Mouse (Mus musculus) Patski (cell line): ENCODE results near the gene Rnf114. TPM values are rescaled to one million over a fixed set of nuclear protein-coding genes. Genes with fewer than 3 reads are reported as not detected.
A peak's percentile ranks its signal among the peaks of the same experiment; 100 is the strongest.

Source experiments
- ATAC-seq: fragments of 100-300 bp; one replicate; pipeline ENCODE4 v1.8.0; 2021
- CTCF ChIA-PET: fragments of 350-600 bp; sonication (Branson Sonifier 250); formaldehyde crosslinking; loops from one replicate; lab custom pipeline; 2022; ENCODE audit warnings: inconsistent platforms; lab: Charles Lee
- POLR2A ChIA-PET: fragments of 350-600 bp; sonication (Branson Sonifier 250); formaldehyde crosslinking; loops from one replicate; lab custom pipeline; 2022; ENCODE audit warnings: antibody characterized with exemption, inconsistent platforms; lab: Charles Lee
- DNase-seq: peaks from one replicate; pipeline ENCODE4 v3.0.0-alpha.2; 2011; ENCODE audit warnings: low read depth, low spot score
- H3K27me3 ChIP-seq: fragments of 371-371 bp; one replicate; pipeline ENCODE4 v1.5.1; 2021
- CTCF ChIP-seq: fragments of 100-300 bp; IDR thresholded peaks from one replicate; pipeline ENCODE4 v1.5.1; 2021
- in situ Hi-C: fragments of 300-500 bp; cut with MboI; formaldehyde crosslinking; loops from 3 replicates; pipeline ENCODE4 v1.11.1; 2018; ENCODE audit warnings: low pct_unique_long_range_greater_than_20kb, mixed read lengths
- polyA plus RNA-seq: library from polyadenylated mRNA; unstranded; gene quantifications from one replicate; pipeline ENCODE4 v1.2.3, GENCODE M21; 2021

Rnf114 gene
- polyA plus RNA-seq, 1 experiment from 2014 or later, result 69.4 TPM

- DNase-seq (no peak), ATAC-seq (no peak)
- POLR2A ChIA-PET, result no interaction called here
These were observed 36.0 kb upstream of the Rnf114 start for GRCm38 (mm10) chr2:167456361-167457020.

GRCm38 (mm10) chr2:167457213-167457612 lies 35.2 kb upstream of the Rnf114 start:
- ChIA-PET POLR2A (no interaction called here), CTCF (interaction anchor here (1.4 kb wide), 1 partner anchor 8 kb away, joined by 4 read pairs; no protein-coding TSS in a partner anchor)
- no peak for TF ChIP-seq CTCF
- ATAC-seq (no peak), DNase-seq (no peak)
- in situ Hi-C loops, result no loop called here
- no peaks in the 10 kb centered on the region for H3K27me3 ChIP-seq

More at GRCm38 (mm10) chr2:167456361-167457020, 36.0 kb upstream of the Rnf114 start:
- TF ChIP-seq CTCF, result no peak
- in situ Hi-C loops, result no loop called here
- CTCF ChIA-PET, result interaction anchor here (1.0 to 1.4 kb wide), 2 partner anchors 9 to 12 kb away, joined by 3 to 4 read pairs; no protein-coding TSS in a partner anchor
- H3K27me3 ChIP-seq, result no peaks in the 10 kb centered on the region

GRCm38 (mm10) chr2:167458548-167458947 lies 33.9 kb upstream of the Rnf114 start:
- DNase-seq (no peak), ATAC-seq (no peak)
- TF ChIP-seq CTCF, result no peak
- ChIA-PET CTCF (no interaction called here), POLR2A (interaction anchor here (0.8 kb wide), 1 partner anchor 12 kb away, joined by 4 read pairs; no protein-coding TSS in a partner anchor)
- H3K27me3 ChIP-seq, result no peaks in the 10 kb centered on the region
- in situ Hi-C loops, result no loop called here

- CTCF ChIA-PET, result no interaction called here
- in situ Hi-C loops, result no loop called here
These were observed 33.2 kb upstream of the Rnf114 start for GRCm38 (mm10) chr2:167459071-167459865.

GRCm38 (mm10) chr2:167462954-167463353 lies 29.5 kb upstream of the Rnf114 start:
- POLR2A ChIA-PET, result interaction anchor here (1.0 to 1.2 kb wide), 2 partner anchors 23 to 29 kb away, joined by 4 read pairs; no protein-coding TSS in a partner anchor
- peak; percentile 72 for ATAC-seq

More at GRCm38 (mm10) chr2:167459071-167459865, 33.2 kb upstream of the Rnf114 start:
- no peak for TF ChIP-seq CTCF
- POLR2A ChIA-PET, result no interaction called here
- DNase-seq (no peak), ATAC-seq (no peak)
- H3K27me3 ChIP-seq, result no peaks in the 10 kb centered on the region

GRCm38 (mm10) chr2:167463802-167464201 lies 28.6 kb upstream of the Rnf114 start:
- ChIA-PET CTCF (interaction anchor here (1.0 to 1.5 kb wide), 5 partner anchors 11 to 184 kb away, joined by 3 to 5 read pairs (median 3); no protein-coding TSS in a partner anchor), POLR2A (interaction anchor here (1.0 to 1.2 kb wide), 2 partner anchors 23 to 28 kb away, joined by 4 read pairs; no protein-coding TSS in a partner anchor)
- DNase-seq (no peak), ATAC-seq (no peak)
- in situ Hi-C loops, result no loop called here
- H3K27me3 ChIP-seq, result no peaks in the 10 kb centered on the region
- TF ChIP-seq CTCF, result no peak

More at GRCm38 (mm10) chr2:167462954-167463353, 29.5 kb upstream of the Rnf114 start:
- TF ChIP-seq CTCF, result peak; percentile 88
- in situ Hi-C loops, result no loop called here
- CTCF ChIA-PET, result interaction anchor here (0.7 to 1.5 kb wide), 7 partner anchors 9 to 184 kb away, joined by 3 to 5 read pairs (median 3); no protein-coding TSS in a partner anchor
- no peaks in the 10 kb centered on the region for H3K27me3 ChIP-seq
- DNase-seq, result no peak

GRCm38 (mm10) chr2:167465951-167466350 lies 26.5 kb upstream of the Rnf114 start:
- in situ Hi-C loops, result no loop called here
- ATAC-seq (no peak), DNase-seq (no peak)
- TF ChIP-seq CTCF, result no peak
- ChIA-PET CTCF (interaction anchor here (1.6 kb wide), 1 partner anchor 10 kb away, joined by 4 read pairs; no protein-coding TSS in a partner anchor), POLR2A (no interaction called here)
- H3K27me3 ChIP-seq, result no peaks in the 10 kb centered on the region

- TF ChIP-seq CTCF, result no peak
- ATAC-seq (no peak), DNase-seq (no peak)
- ChIA-PET CTCF (no interaction called here), POLR2A (no interaction called here)
- no peaks in the 10 kb centered on the region for H3K27me3 ChIP-seq
- in situ Hi-C loops, result no loop called here
These were observed 25.2 kb upstream of the Rnf114 start for GRCm38 (mm10) chr2:167467214-167467613.

- in situ Hi-C loops, result no loop called here
- DNase-seq, result no peak
- TF ChIP-seq CTCF, result no peak
- POLR2A ChIA-PET, result no interaction called here
- H3K27me3 ChIP-seq, result no peaks in the 10 kb centered on the region
- ATAC-seq, result no peak
- CTCF ChIA-PET, result interaction anchor here (1.1 kb wide), 1 partner anchor 29 kb away, joined by 3 read pairs; no protein-coding TSS in a partner anchor
These were observed 24.0 kb upstream of the Rnf114 start for GRCm38 (mm10) chr2:167468444-167468843.

GRCm38 (mm10) chr2:167470611-167471010 lies 21.8 kb upstream of the Rnf114 start:
- TF ChIP-seq CTCF, result no peak
- ChIA-PET POLR2A (interaction anchor here (0.9 kb wide), 1 partner anchor 12 kb away, joined by 4 read pairs; no protein-coding TSS in a partner anchor), CTCF (no interaction called here)
- ATAC-seq, result no peak
- DNase-seq, result no peak
- in situ Hi-C loops, result no loop called here
- no peaks in the 10 kb centered on the region for H3K27me3 ChIP-seq
